Mouse (Mus musculus): ENCODE measurements around the gene Slamf8. TPM values are rescaled to one million over a fixed set of nuclear protein-coding genes. Genes with fewer than 3 reads are reported as not detected.
A peak's percentile ranks its signal among the peaks of the same experiment; 100 is the strongest.

Gene Slamf8
- total RNA-seq, 2 experiments from 2014 or later: not detected

- no peak for DNase-seq
These were observed 3.0 kb upstream of the Slamf8 start for GRCm38 (mm10) chr1:172593321-172593720.

GRCm38 (mm10) chr1:172585612-172586567 lies 4.5 kb downstream of the Slamf8 start:
- DNase-seq: no peak

GRCm38 (mm10) chr1:172585026-172585425 lies 5.3 kb downstream of the Slamf8 start:
- DNase-seq: no peak

- DNase-seq: no peak
These were observed 6.1 kb downstream of the Slamf8 start for GRCm38 (mm10) chr1:172584271-172584670.

GRCm38 (mm10) chr1:172582436-172582835 lies 7.9 kb downstream of the Slamf8 start:
- DNase-seq: no peak

- no peak for DNase-seq
These were observed 10.3 kb downstream of the Slamf8 start for GRCm38 (mm10) chr1:172580116-172580515.

- no peak for DNase-seq
These were observed 22.6 kb downstream of the Slamf8 start for GRCm38 (mm10) chr1:172567758-172568157.

- no peak for DNase-seq
These were observed 24.2 kb downstream of the Slamf8 start for GRCm38 (mm10) chr1:172566131-172566530.

- no peak for DNase-seq
These were observed 26.9 kb downstream of the Slamf8 start for GRCm38 (mm10) chr1:172563465-172563828.

- DNase-seq: peak; percentile 65 to 66
These were observed 27.5 kb downstream of the Slamf8 start for GRCm38 (mm10) chr1:172562641-172563464.

- DNase-seq: no peak
These were observed 34.7 kb downstream of the Slamf8 start, which contains the start of gene Vsig8 for GRCm38 (mm10) chr1:172555638-172556037. Gene Vsig8 (plus strand): TSS chr1:172555938.

GRCm38 (mm10) chr1:172552623-172553022 lies 37.7 kb downstream of the Slamf8 start:
- no peak for DNase-seq

- DNase-seq: no peak
These were observed 39.4 kb downstream of the Slamf8 start for GRCm38 (mm10) chr1:172551009-172551408.

- no peak for DNase-seq
These were observed 39.8 kb downstream of the Slamf8 start for GRCm38 (mm10) chr1:172550551-172550951.

GRCm38 (mm10) chr1:172549717-172550116 lies 40.7 kb downstream of the Slamf8 start:
- DNase-seq: no peak

- DNase-seq: no peak
These were observed 41.1 kb downstream of the Slamf8 start for GRCm38 (mm10) chr1:172549314-172549713.

GRCm38 (mm10) chr1:172548501-172548900 lies 41.9 kb downstream of the Slamf8 start:
- no peak for DNase-seq

GRCm38 (mm10) chr1:172546062-172546461 lies 44.3 kb downstream of the Slamf8 start:
- DNase-seq: no peak

GRCm38 (mm10) chr1:172540283-172540820 lies 50.0 kb downstream of the Slamf8 start:
- no peak for DNase-seq

GRCm38 (mm10) chr1:172539827-172540226 lies 50.5 kb downstream of the Slamf8 start:
- DNase-seq: no peak

- DNase-seq: no peak
These were observed 55.3 kb downstream of the Slamf8 start for GRCm38 (mm10) chr1:172535116-172535515.

GRCm38 (mm10) chr1:172532551-172532950 lies 57.8 kb downstream of the Slamf8 start:
- no peak for DNase-seq
